Mouse (Mus musculus) Patski (cell line): ENCODE results near the gene Mfsd4b1. TPM values are rescaled to one million over a fixed set of nuclear protein-coding genes. Genes with fewer than 3 reads are reported as not detected.

Experiments used
- ATAC-seq: fragments of 100-300 bp; one replicate; pipeline ENCODE4 v1.8.0; 2021
- CTCF ChIA-PET: fragments of 350-600 bp; sonication (Branson Sonifier 250); formaldehyde crosslinking; loops from one replicate; lab custom pipeline; 2022; ENCODE audit warnings: inconsistent platforms; lab: Charles Lee
- POLR2A ChIA-PET: fragments of 350-600 bp; sonication (Branson Sonifier 250); formaldehyde crosslinking; loops from one replicate; lab custom pipeline; 2022; ENCODE audit warnings: antibody characterized with exemption, inconsistent platforms; lab: Charles Lee
- DNase-seq: peaks from one replicate; pipeline ENCODE4 v3.0.0-alpha.2; 2011; ENCODE audit warnings: low read depth, low spot score
- H3K27me3 ChIP-seq: fragments of 371-371 bp; one replicate; pipeline ENCODE4 v1.5.1; 2021
- CTCF ChIP-seq: fragments of 100-300 bp; IDR thresholded peaks from one replicate; pipeline ENCODE4 v1.5.1; 2021
- in situ Hi-C: fragments of 300-500 bp; cut with MboI; formaldehyde crosslinking; loops from 3 replicates; pipeline ENCODE4 v1.11.1; 2018; ENCODE audit warnings: low pct_unique_long_range_greater_than_20kb, mixed read lengths
- polyA plus RNA-seq: library from polyadenylated mRNA; unstranded; gene quantifications from one replicate; pipeline ENCODE4 v1.2.3, GENCODE M21; 2021

Gene Mfsd4b1
- polyA plus RNA-seq = 2.2 TPM

- peak; percentile 52 for TF ChIP-seq CTCF
- H3K27me3 ChIP-seq = no peaks in the 10 kb centered on the region
- in situ Hi-C loops = no loop called here
- ATAC-seq (peak; percentile 85), DNase-seq (no peak)
- POLR2A ChIA-PET = interaction anchor here (1.6 kb wide), 1 partner anchor 66 kb away, joined by 4 read pairs; the partner anchor contains the start of gene Mfsd4b3
- CTCF ChIA-PET = interaction anchor here (0.8 to 2.3 kb wide), 6 partner anchors 10 to 188 kb away, joined by 3 to 10 read pairs (median 6); no protein-coding TSS in a partner anchor
These were observed at the start of gene Mfsd4b1 for GRCm38 (mm10) chr10:40024554-40025428. Gene Mfsd4b1, minus strand, starts transcription at chr10:40025268.

GRCm38 (mm10) chr10:40073608-40074007, 48.5 kb upstream of the Mfsd4b1 start:
- DNase-seq = no peak
- ATAC-seq = no peak
- CTCF ChIA-PET = interaction anchor here (1.2 kb wide), 1 partner anchor 19 kb away, joined by 4 read pairs; no protein-coding TSS in a partner anchor
- no peaks in the 10 kb centered on the region for H3K27me3 ChIP-seq
- POLR2A ChIA-PET = no interaction called here
- in situ Hi-C loops = no loop called here
- TF ChIP-seq CTCF = no peak

GRCm38 (mm10) chr10:40070684-40071083, 45.6 kb upstream of the Mfsd4b1 start:
- DNase-seq (no peak), ATAC-seq (no peak)
- ChIA-PET POLR2A (interaction anchor here (1.0 kb wide), 1 partner anchor 14 kb away, joined by 3 read pairs; no protein-coding TSS in a partner anchor), CTCF (no interaction called here)
- no peak for TF ChIP-seq CTCF
- in situ Hi-C loops = no loop called here
- no peaks in the 10 kb centered on the region for H3K27me3 ChIP-seq

GRCm38 (mm10) chr10:40069270-40069669, 44.2 kb upstream of the Mfsd4b1 start:
- in situ Hi-C loops = no loop called here
- no peak for ATAC-seq
- CTCF ChIA-PET = interaction anchor here (0.7 to 1.3 kb wide), 5 partner anchors 9 to 52 kb away, joined by 3 read pairs; no protein-coding TSS in a partner anchor
- no peaks in the 10 kb centered on the region for H3K27me3 ChIP-seq
- POLR2A ChIA-PET = interaction anchor here (1.5 kb wide), 1 partner anchor 11 kb away, joined by 3 read pairs; no protein-coding TSS in a partner anchor
- no peak for TF ChIP-seq CTCF
- no peak for DNase-seq

- TF ChIP-seq CTCF = no peak
- DNase-seq (no peak), ATAC-seq (no peak)
- in situ Hi-C loops = no loop called here
- CTCF ChIA-PET = interaction anchor here (0.7 to 1.3 kb wide), 5 partner anchors 9 to 52 kb away, joined by 3 read pairs; no protein-coding TSS in a partner anchor
- H3K27me3 ChIP-seq = no peaks in the 10 kb centered on the region
- POLR2A ChIA-PET = interaction anchor here (1.5 kb wide), 1 partner anchor 11 kb away, joined by 3 read pairs; no protein-coding TSS in a partner anchor
These were observed 43.5 kb upstream of the Mfsd4b1 start for GRCm38 (mm10) chr10:40068595-40068994.

GRCm38 (mm10) chr10:40067529-40067928, 42.5 kb upstream of the Mfsd4b1 start:
- in situ Hi-C loops = no loop called here
- DNase-seq (no peak), ATAC-seq (no peak)
- H3K27me3 ChIP-seq = no peaks in the 10 kb centered on the region
- ChIA-PET POLR2A (no interaction called here), CTCF (no interaction called here)
- TF ChIP-seq CTCF = no peak

GRCm38 (mm10) chr10:40067071-40067470, 42.0 kb upstream of the Mfsd4b1 start:
- H3K27me3 ChIP-seq = no peaks in the 10 kb centered on the region
- in situ Hi-C loops = no loop called here
- ChIA-PET POLR2A (no interaction called here), CTCF (no interaction called here)
- DNase-seq (no peak), ATAC-seq (no peak)
- TF ChIP-seq CTCF = no peak

GRCm38 (mm10) chr10:40065357-40065756, 40.3 kb upstream of the Mfsd4b1 start:
- ChIA-PET POLR2A (interaction anchor here (0.7 kb wide), 1 partner anchor 462 kb away, joined by 6 read pairs; no protein-coding TSS in a partner anchor), CTCF (interaction anchor here (1.3 to 14.6 kb wide), 4 partner anchors 10 to 149 kb away, joined by 3 to 138 read pairs (median 4); no protein-coding TSS in a partner anchor)
- ATAC-seq (no peak), DNase-seq (no peak)
- in situ Hi-C loops = no loop called here
- no peak for TF ChIP-seq CTCF
- H3K27me3 ChIP-seq = no peaks in the 10 kb centered on the region

GRCm38 (mm10) chr10:40063291-40063890, 38.3 kb upstream of the Mfsd4b1 start:
- POLR2A ChIA-PET = interaction anchor here (0.5 to 0.6 kb wide), 2 partner anchors 84 to 465 kb away, joined by 3 to 5 read pairs; no protein-coding TSS in a partner anchor
- H3K27me3 ChIP-seq = no peaks in the 10 kb centered on the region
- DNase-seq = no peak
- peak; percentile 9 for ATAC-seq
- in situ Hi-C loops = no loop called here
- CTCF ChIA-PET = interaction anchor here (0.7 to 14.6 kb wide), 9 partner anchors 10 to 151 kb away, joined by 3 to 138 read pairs (median 3); no protein-coding TSS in a partner anchor
- no peak for TF ChIP-seq CTCF

GRCm38 (mm10) chr10:40062812-40063211, 37.7 kb upstream of the Mfsd4b1 start:
- peak; percentile 58 for ATAC-seq
- POLR2A ChIA-PET = interaction anchor here (0.6 to 0.7 kb wide), 2 partner anchors 28 to 466 kb away, joined by 3 to 5 read pairs; no protein-coding TSS in a partner anchor
- H3K27me3 ChIP-seq = no peaks in the 10 kb centered on the region
- DNase-seq = no peak
- in situ Hi-C loops = no loop called here
- CTCF ChIA-PET = interaction anchor here (0.7 to 14.6 kb wide), 7 partner anchors 10 to 151 kb away, joined by 3 to 138 read pairs (median 3); no protein-coding TSS in a partner anchor
- TF ChIP-seq CTCF = no peak
